Mouse (Mus musculus): ENCODE results near the gene Sphkap. TPM values are rescaled to one million over a fixed set of nuclear protein-coding genes. Genes with fewer than 3 reads are reported as not detected.

Gene Sphkap
- polyA plus RNA-seq, 1 experiment from 2014 or later, result 19.5 TPM

DNA sequence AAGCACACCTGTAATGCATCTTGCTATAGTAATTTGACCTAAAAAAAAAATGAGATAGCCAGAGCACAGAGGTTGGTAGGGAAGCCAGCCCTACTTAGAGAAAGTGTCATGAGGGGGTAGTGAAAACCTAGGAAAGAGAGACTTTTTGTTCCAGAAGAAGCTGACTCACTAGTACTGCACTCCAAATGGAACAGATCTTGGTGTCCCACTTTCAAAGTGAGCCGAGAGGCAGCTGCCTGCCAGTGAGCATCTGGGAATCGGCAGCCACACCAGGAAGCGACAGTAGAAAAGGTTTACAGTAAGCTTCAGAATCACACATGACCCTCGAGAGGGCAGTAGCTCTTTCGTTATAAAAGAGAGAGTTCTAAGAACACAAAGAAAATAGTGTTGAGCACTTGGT lies 12.4 kb downstream of the Sphkap start:
- WGBS, result 86% methylated on average over 5 of the region's 5 CpGs

DNA sequence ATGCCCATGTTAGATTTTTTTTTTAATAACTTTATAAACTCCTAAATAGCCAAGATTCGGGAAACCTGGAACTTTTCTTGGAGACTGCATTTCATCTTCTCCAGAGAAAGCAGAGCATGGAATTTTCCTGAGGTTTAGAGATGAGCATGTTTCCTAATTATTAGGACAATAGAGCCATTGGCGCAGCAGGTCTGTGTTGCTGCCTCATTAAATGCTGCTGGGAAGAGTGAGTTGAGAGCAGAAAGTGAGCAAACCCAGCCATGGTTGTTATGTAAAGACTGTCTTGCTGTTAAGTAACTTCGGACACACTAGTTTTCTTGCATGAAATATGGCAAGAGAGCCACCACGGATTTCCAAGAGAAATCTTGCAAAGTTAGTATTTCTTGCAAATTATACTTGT lies 18.6 kb downstream of the Sphkap start:
- 48% methylated on average over 4 of the region's 4 CpGs for WGBS
- Histone ChIP-seq H3K4me1 (replicated peaks; ENCODE audit: control insufficient read depth, insufficient read depth, low read length) (0 out of 2 replicates have a peak, but pooled peaks cover 2% of the 10 kb centered on the region), H3K4me2 (ENCODE audit: low read length) (no peak overlapping the region), H3K36me3 (ENCODE audit: control insufficient read depth, insufficient read depth) (no peaks in the 10 kb centered on the region), H3K27me3 (replicated peaks; ENCODE audit: control insufficient read depth, insufficient read depth, low read length) (no peaks in the 10 kb centered on the region), H3K27ac (ENCODE audit: low read length) (no peak overlapping the region), H3K9ac (replicated peaks; ENCODE audit: low read depth, low read length) (no peak overlapping the region), H3K4me3 (replicated peaks; ENCODE audit: low read length) (no peak overlapping the region), H3K9me3 (ENCODE audit: control insufficient read depth, low read length) (no peaks in the 10 kb centered on the region)
- no peak for ATAC-seq

More for the DNA sequence above, 12.4 kb downstream of the Sphkap start:
- H3K36me3 ChIP-seq (ENCODE audit: control insufficient read depth, insufficient read depth), result no peaks in the 10 kb centered on the region
- no peak overlapping the region for H3K4me3 ChIP-seq (replicated peaks; ENCODE audit: low read length)
- no peaks in the 10 kb centered on the region for H3K27me3 ChIP-seq (replicated peaks; ENCODE audit: control insufficient read depth, insufficient read depth, low read length)
- H3K4me2 ChIP-seq (ENCODE audit: low read length), result no peak overlapping the region
- H3K9ac ChIP-seq (replicated peaks; ENCODE audit: low read depth, low read length), result no peak overlapping the region
- ATAC-seq, result no peak
- no peaks in the 10 kb centered on the region for H3K9me3 ChIP-seq (ENCODE audit: control insufficient read depth, low read length)
- no peak overlapping the region for H3K27ac ChIP-seq (ENCODE audit: low read length)
- H3K4me1 ChIP-seq (replicated peaks; ENCODE audit: control insufficient read depth, insufficient read depth, low read length), result no peaks in the 10 kb centered on the region

DNA sequence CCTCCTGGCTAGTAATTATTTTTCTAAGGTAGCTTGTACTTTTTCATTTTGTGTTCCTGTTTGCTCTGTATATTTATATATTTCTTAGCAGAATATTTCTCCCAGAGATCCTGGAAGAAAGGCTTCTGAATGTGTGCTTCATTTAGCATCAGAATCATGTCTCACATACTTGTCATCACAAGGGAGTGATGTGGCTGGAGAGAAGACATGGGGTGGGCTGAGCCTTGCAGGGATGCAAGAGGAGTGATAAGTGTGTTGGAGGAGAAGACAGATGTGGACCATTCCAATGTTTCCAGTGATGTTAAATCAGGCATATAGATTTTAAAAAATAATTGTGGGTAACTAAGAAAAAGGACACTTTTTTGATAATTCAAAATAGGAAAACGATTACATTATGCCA lies 30.6 kb downstream of the Sphkap start:
- Histone ChIP-seq H3K4me1 (replicated peaks; ENCODE audit: control insufficient read depth, insufficient read depth, low read length) (no peaks in the 10 kb centered on the region), H3K27me3 (replicated peaks; ENCODE audit: control insufficient read depth, insufficient read depth, low read length) (no peaks in the 10 kb centered on the region)
- 86% methylated on average over 1 of the region's 1 CpGs for WGBS

DNA sequence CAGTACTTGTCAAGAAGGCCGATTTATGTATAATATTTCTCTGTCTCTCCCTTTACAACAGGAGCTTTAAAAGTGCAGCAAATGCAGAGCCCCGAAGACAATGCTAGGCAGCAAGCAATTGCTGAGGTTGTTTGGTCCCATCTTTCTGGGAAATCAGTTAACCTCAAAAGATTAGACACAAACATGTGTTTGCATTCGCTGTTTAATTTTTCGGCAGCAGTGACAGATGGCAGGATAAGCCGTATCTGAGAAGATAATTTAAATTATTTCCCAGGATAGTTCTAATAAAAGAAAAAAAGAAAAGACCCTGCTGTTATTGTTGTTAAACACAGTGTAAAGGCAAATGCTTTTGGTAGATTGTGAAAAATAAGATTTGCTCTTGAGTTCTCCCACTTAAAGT lies 41.5 kb downstream of the Sphkap start:
- no peak overlapping the region for H3K4me2 ChIP-seq (ENCODE audit: low read length)
- 52% methylated on average over 5 of the region's 5 CpGs for WGBS
- ATAC-seq, result no peak
- H3K4me3 ChIP-seq (replicated peaks; ENCODE audit: low read length), result no peak overlapping the region
- no peak overlapping the region for H3K27ac ChIP-seq (ENCODE audit: low read length)
- H3K36me3 ChIP-seq (ENCODE audit: control insufficient read depth, insufficient read depth), result no peaks in the 10 kb centered on the region
- H3K27me3 ChIP-seq (replicated peaks; ENCODE audit: control insufficient read depth, insufficient read depth, low read length), result no peaks in the 10 kb centered on the region
- peaks cover 3% of the 10 kb centered on the region; the same call in 1 of the 2 replicates for H3K4me1 ChIP-seq (replicated peaks; ENCODE audit: control insufficient read depth, insufficient read depth, low read length)
- H3K9ac ChIP-seq (replicated peaks; ENCODE audit: low read depth, low read length), result no peak overlapping the region
- no peaks in the 10 kb centered on the region for H3K9me3 ChIP-seq (ENCODE audit: control insufficient read depth, low read length)

More for the DNA sequence above, 30.6 kb downstream of the Sphkap start:
- Histone ChIP-seq H3K9ac (replicated peaks; ENCODE audit: low read depth, low read length) (no peak overlapping the region), H3K27ac (ENCODE audit: low read length) (no peak overlapping the region), H3K36me3 (ENCODE audit: control insufficient read depth, insufficient read depth) (no peaks in the 10 kb centered on the region), H3K4me2 (ENCODE audit: low read length) (no peak overlapping the region), H3K4me3 (replicated peaks; ENCODE audit: low read length) (no peak overlapping the region), H3K9me3 (ENCODE audit: control insufficient read depth, low read length) (no peaks in the 10 kb centered on the region)
- ATAC-seq, result no peak

DNA sequence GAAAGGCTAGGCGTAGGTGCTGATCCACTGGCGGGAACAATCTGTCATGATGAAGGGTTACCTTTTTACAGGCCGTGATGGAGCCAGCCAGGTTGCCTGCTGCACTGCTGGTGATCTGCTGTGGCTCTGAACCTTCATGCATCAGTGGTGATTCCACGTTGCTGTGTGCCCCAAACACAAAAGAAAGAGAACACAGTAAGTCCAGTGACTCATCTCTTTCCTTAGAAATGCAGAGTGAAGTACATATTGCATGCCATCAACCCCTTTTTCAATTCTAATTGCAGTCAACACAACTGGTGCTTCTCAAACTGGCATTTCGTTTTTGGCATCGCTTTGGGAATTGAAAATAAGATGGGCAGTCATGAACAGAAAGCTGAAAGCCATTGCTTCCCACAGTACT lies 45.8 kb downstream of the Sphkap start:
- Histone ChIP-seq H3K9ac (replicated peaks; ENCODE audit: low read depth, low read length) (no peak overlapping the region), H3K27ac (ENCODE audit: low read length) (no peak overlapping the region), H3K4me3 (replicated peaks; ENCODE audit: low read length) (no peak overlapping the region), H3K27me3 (replicated peaks; ENCODE audit: control insufficient read depth, insufficient read depth, low read length) (no peaks in the 10 kb centered on the region), H3K4me1 (replicated peaks; ENCODE audit: control insufficient read depth, insufficient read depth, low read length) (peaks cover 3% of the 10 kb centered on the region; the same call in 1 of the 2 replicates), H3K36me3 (ENCODE audit: control insufficient read depth, insufficient read depth) (no peaks in the 10 kb centered on the region), H3K9me3 (ENCODE audit: control insufficient read depth, low read length) (no peaks in the 10 kb centered on the region), H3K4me2 (ENCODE audit: low read length) (no peak overlapping the region)
- 76% methylated on average over 6 of the region's 6 CpGs for WGBS
- ATAC-seq, result no peak

DNA sequence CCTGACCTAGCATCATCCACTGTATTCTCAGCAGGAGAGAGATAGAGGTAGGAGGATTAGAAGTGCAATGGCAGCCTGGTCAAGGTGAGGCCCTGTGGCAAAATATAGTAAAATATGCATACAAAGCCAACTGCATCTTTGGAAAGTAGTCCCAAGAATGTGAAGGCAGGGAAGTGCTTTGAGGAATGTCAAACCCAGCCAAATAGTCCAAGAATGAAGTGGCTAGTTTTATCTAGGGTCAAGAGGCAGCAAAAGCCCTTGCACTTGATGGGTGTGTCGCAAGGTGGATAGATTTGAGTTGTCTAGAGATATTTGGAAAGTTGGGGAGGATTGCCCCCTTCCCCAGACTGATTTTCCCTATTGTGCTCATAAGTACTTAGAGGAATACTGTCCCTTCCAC lies 61.5 kb downstream of the Sphkap start:
- H3K4me3 ChIP-seq (replicated peaks; ENCODE audit: low read length), result no peak overlapping the region
- H3K27ac ChIP-seq (ENCODE audit: low read length), result no peak overlapping the region
- H3K4me1 ChIP-seq (replicated peaks; ENCODE audit: control insufficient read depth, insufficient read depth, low read length), result no peaks in the 10 kb centered on the region; the same call in 1 of the 2 replicates
- no peaks in the 10 kb centered on the region for H3K9me3 ChIP-seq (ENCODE audit: control insufficient read depth, low read length)
- no peaks in the 10 kb centered on the region for H3K36me3 ChIP-seq (ENCODE audit: control insufficient read depth, insufficient read depth)
- WGBS, result 97% methylated on average over 1 of the region's 1 CpGs
- H3K9ac ChIP-seq (replicated peaks; ENCODE audit: low read depth, low read length), result no peak overlapping the region
- H3K27me3 ChIP-seq (replicated peaks; ENCODE audit: control insufficient read depth, insufficient read depth, low read length), result no peaks in the 10 kb centered on the region
- no peak overlapping the region for H3K4me2 ChIP-seq (ENCODE audit: low read length)
- no peak for ATAC-seq

DNA sequence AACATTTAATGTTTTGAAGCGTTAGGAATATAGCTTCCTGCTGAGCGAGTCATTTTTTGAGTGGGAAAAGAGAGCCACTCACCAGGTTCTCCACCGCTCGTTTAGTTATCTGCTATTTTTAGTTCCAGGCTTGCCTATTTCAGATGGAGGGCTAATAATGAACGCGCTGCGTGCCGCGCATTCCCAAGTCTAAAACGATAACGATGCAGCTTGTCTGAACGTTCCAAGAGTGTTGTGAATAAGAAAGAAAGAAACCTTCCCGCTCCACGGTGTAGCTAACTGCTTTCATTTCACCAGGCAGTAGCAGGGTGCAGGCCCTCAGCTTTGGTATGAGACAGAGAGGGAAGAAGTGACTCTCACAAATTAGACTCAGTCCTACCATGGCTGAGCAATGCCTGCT lies 62.4 kb downstream of the Sphkap start:
- Histone ChIP-seq H3K9me3 (ENCODE audit: control insufficient read depth, low read length) (no peaks in the 10 kb centered on the region), H3K4me3 (replicated peaks; ENCODE audit: low read length) (no peak overlapping the region), H3K27ac (ENCODE audit: low read length) (peak overlapping the region; percentile 58), H3K4me2 (ENCODE audit: low read length) (peak overlapping the region; percentile 22; the same call in 1 of the 2 replicates), H3K4me1 (replicated peaks; ENCODE audit: control insufficient read depth, insufficient read depth, low read length) (no peaks in the 10 kb centered on the region; the same call in 1 of the 2 replicates), H3K27me3 (replicated peaks; ENCODE audit: control insufficient read depth, insufficient read depth, low read length) (no peaks in the 10 kb centered on the region), H3K36me3 (ENCODE audit: control insufficient read depth, insufficient read depth) (no peaks in the 10 kb centered on the region), H3K9ac (replicated peaks; ENCODE audit: low read depth, low read length) (peak overlapping the region; percentile 25; the same call in 1 of the 2 replicates)
- ATAC-seq, result peak; percentile 75
- WGBS, result 24% methylated on average over 14 of the region's 14 CpGs

DNA sequence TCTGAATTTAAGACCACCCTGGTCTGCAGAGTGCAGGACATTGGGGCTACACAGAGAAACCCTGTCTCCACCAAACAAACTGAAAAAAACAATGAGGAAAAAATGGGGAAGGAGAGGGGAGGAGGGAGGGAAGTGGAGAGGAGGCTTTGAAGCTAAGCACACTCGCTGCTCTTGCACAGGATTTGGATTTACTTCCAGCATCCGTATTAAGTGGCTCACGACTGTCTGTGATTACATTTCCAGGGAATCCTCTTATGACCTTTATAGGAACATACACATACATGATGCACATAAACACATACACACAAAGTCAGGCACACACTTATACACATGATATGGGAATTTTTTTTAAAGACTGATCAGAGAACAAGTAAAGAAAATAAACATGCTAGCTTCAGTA lies 62.9 kb downstream of the Sphkap start:
- no peak overlapping the region for H3K27ac ChIP-seq (ENCODE audit: low read length)
- H3K9ac ChIP-seq (replicated peaks; ENCODE audit: low read depth, low read length), result no peak overlapping the region
- H3K27me3 ChIP-seq (replicated peaks; ENCODE audit: control insufficient read depth, insufficient read depth, low read length), result no peaks in the 10 kb centered on the region
- no peak overlapping the region for H3K4me2 ChIP-seq (ENCODE audit: low read length)
- H3K36me3 ChIP-seq (ENCODE audit: control insufficient read depth, insufficient read depth), result no peaks in the 10 kb centered on the region
- 26% methylated on average over 3 of the region's 3 CpGs for WGBS
- no peaks in the 10 kb centered on the region for H3K9me3 ChIP-seq (ENCODE audit: control insufficient read depth, low read length)
- no peak overlapping the region for H3K4me3 ChIP-seq (replicated peaks; ENCODE audit: low read length)
- H3K4me1 ChIP-seq (replicated peaks; ENCODE audit: control insufficient read depth, insufficient read depth, low read length), result no peaks in the 10 kb centered on the region; the same call in 1 of the 2 replicates
- ATAC-seq, result peak; percentile 19; the same call in 1 of the 2 replicates

DNA sequence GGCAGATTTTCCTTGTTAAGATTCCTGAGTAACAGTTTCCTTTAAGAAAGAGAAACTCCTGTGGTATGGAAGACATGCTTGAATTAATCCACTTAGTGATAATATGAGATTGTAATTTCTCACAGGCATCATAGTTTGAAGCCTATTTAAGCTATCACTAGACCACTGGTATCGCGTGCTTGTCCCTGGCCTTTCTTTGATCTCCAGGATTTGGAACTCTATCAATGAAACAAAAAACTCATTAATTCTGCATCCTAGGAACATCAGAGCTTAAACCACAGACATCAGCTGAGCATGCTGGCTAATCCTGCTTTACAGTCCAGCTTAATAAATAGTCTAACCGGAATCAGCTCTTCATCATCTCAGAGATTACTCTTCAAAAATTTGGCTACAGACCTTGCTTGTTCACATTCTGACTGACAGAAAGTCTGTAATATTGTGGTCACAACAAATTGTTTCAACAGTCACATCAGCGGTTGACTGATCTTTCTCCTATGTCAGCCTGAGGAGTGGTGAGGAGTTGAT lies 65.2 kb downstream of the Sphkap start:
- WGBS, result 54% methylated on average over 4 of the region's 4 CpGs
- H3K36me3 ChIP-seq (ENCODE audit: control insufficient read depth, insufficient read depth), result no peaks in the 10 kb centered on the region
- no peaks in the 10 kb centered on the region; the same call in 1 of the 2 replicates for H3K4me1 ChIP-seq (replicated peaks; ENCODE audit: control insufficient read depth, insufficient read depth, low read length)
- H3K9ac ChIP-seq (replicated peaks; ENCODE audit: low read depth, low read length), result no peak overlapping the region
- no peak overlapping the region for H3K4me3 ChIP-seq (replicated peaks; ENCODE audit: low read length)
- H3K27ac ChIP-seq (ENCODE audit: low read length), result no peak overlapping the region
- H3K4me2 ChIP-seq (ENCODE audit: low read length), result no peak overlapping the region
- no peaks in the 10 kb centered on the region for H3K9me3 ChIP-seq (ENCODE audit: control insufficient read depth, low read length)
- no peak for ATAC-seq
- no peaks in the 10 kb centered on the region for H3K27me3 ChIP-seq (replicated peaks; ENCODE audit: control insufficient read depth, insufficient read depth, low read length)

DNA sequence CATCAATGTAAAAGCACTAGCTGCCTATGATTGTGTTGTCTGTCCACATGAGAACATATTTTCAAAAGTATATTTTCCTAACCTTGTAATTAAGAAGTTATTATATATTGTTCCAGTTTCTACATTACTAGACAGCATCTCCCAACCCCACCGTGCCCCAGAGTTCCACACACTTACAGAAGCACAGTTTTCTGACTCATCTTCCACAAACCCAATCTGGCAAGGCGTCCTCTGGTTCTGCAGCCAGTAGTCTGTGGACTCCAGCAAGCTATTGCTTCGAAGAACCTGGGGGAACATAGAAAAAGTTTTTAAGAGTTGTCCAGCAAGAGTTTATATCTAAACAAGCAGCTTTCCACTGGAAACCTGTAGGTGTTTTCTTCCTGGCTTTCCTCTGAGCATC lies 68.6 kb downstream of the Sphkap start:
- no peak overlapping the region for H3K4me3 ChIP-seq (replicated peaks; ENCODE audit: low read length)
- no peaks in the 10 kb centered on the region for H3K27me3 ChIP-seq (replicated peaks; ENCODE audit: control insufficient read depth, insufficient read depth, low read length)
- no peaks in the 10 kb centered on the region for H3K9me3 ChIP-seq (ENCODE audit: control insufficient read depth, low read length)
- no peak overlapping the region for H3K4me2 ChIP-seq (ENCODE audit: low read length)
- no peaks in the 10 kb centered on the region for H3K4me1 ChIP-seq (replicated peaks; ENCODE audit: control insufficient read depth, insufficient read depth, low read length)
- H3K36me3 ChIP-seq (ENCODE audit: control insufficient read depth, insufficient read depth), result no peaks in the 10 kb centered on the region
- no peak overlapping the region for H3K9ac ChIP-seq (replicated peaks; ENCODE audit: low read depth, low read length)
- no peak for ATAC-seq
- 85% methylated on average over 3 of the region's 3 CpGs for WGBS
- no peak overlapping the region for H3K27ac ChIP-seq (ENCODE audit: low read length)
